Mouse (Mus musculus): Measurements from ENCODE around the gene Rpl27a. TPM values are rescaled to one million over a fixed set of nuclear protein-coding genes. Genes with fewer than 3 reads are reported as not detected.

The Rpl27a gene
- polyA plus RNA-seq, 1 experiment from 2014 or later: 208 TPM

DNA sequence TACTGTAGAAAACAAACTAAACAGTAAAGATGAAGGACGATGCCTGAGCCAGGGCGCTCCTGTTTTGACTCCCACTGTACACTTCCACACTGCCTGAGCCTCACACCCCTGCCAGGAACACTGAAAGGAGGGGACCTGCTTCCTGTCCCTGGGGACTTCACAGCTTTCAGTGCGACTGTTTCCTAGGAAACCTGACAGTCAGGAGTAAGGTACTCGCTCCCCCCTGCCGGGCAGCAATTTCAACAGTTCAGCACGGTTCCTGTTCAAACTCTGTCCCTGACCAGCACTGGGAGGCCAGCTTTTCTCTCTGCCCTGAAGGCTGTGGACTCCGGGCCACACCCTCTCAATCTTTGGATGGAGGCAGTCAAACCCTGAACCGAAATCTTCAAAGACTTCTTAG, 11.8 kb upstream of the Rpl27a start:
- Histone ChIP-seq H3K36me3 (ENCODE audit: control insufficient read depth, insufficient read depth, low read length) (no peaks in the 10 kb centered on the region), H3K4me1 (replicated peaks; ENCODE audit: control insufficient read depth, insufficient read depth, low read length) (peaks cover 11% of the 10 kb centered on the region), H3K27me3 (replicated peaks; ENCODE audit: control insufficient read depth, insufficient read depth, low read length) (no peaks in the 10 kb centered on the region), H3K27ac (ENCODE audit: low read depth, low read length) (no peak overlapping the region), H3K4me2 (no peak overlapping the region), H3K9me3 (ENCODE audit: control insufficient read depth, low read length) (no peaks in the 10 kb centered on the region), H3K9ac (ENCODE audit: low read depth, low read length) (no peak overlapping the region), H3K4me3 (ENCODE audit: low read depth, low read length) (no peak overlapping the region)
- ATAC-seq (replicated peaks; ENCODE audit: low FRiP score): no peak
- DNase-seq (ENCODE audit: low spot score): peak; percentile 30
- 16% methylated on average over 8 of the region's 8 CpGs for WGBS

DNA sequence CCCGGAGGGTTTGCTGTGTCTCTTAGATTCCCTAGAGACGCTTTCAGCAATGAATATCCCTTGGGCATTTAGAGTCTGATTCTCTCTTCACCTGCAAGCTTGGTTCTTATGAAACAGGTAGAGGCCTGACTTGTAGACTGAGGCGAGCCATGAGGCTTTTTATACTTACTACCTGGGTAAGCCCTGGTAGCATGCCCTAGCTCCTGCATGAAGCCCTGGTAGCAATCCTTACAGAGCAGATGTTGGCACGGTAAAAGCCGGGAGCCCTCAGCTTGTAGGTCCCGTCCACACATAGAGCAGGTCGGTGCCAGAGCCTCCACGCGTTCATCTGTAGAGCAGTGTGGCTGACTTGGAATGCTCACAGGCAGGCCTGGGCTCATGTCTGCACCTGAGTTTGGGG, 11.4 kb upstream of the Rpl27a start:
- Histone ChIP-seq H3K27ac (ENCODE audit: low read depth, low read length) (no peak overlapping the region), H3K9me3 (ENCODE audit: control insufficient read depth, low read length) (no peaks in the 10 kb centered on the region), H3K4me3 (ENCODE audit: low read depth, low read length) (no peak overlapping the region), H3K36me3 (ENCODE audit: control insufficient read depth, insufficient read depth, low read length) (no peaks in the 10 kb centered on the region), H3K4me1 (replicated peaks; ENCODE audit: control insufficient read depth, insufficient read depth, low read length) (peaks cover 14% of the 10 kb centered on the region), H3K9ac (ENCODE audit: low read depth, low read length) (no peak overlapping the region), H3K4me2 (no peak overlapping the region), H3K27me3 (replicated peaks; ENCODE audit: control insufficient read depth, insufficient read depth, low read length) (no peaks in the 10 kb centered on the region)
- ATAC-seq (replicated peaks; ENCODE audit: low FRiP score): no peak
- WGBS: 58% methylated on average over 9 of the region's 9 CpGs
- DNase-seq (ENCODE audit: low spot score): no peak

DNA sequence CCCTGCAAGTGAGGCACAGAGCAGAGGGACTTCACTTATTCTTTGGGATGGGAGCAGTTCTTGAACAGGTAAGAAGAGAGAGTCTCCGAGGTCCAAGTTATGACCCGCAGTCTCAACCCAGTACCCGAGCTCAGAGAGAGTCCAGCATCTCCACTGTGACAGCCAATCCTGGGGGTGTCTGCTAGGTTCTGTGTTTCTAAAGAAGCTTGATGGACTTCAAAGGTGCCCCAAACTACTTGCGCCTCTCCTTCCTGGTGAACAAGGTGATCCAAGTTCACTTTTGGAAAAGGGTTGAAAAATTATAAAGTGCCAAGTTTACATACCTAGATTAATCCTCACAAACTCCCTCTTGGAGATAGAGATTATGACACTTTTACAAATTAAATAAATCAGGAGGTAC, 10.9 kb upstream of the Rpl27a start, which contains the start of gene Trim66:
Trim66 (minus strand) TSS at position 101 of the 400 bp plus-strand sequence.
- ATAC-seq (replicated peaks; ENCODE audit: low FRiP score) (no peak), DNase-seq (ENCODE audit: low spot score) (no peak)
- WGBS: 86% methylated on average over 4 of the region's 4 CpGs
- H3K27ac ChIP-seq (ENCODE audit: low read depth, low read length): no peak within 1 kb of the TSS
- H3K4me3 ChIP-seq (ENCODE audit: low read depth, low read length): no peak within 1 kb of the TSS
- no peaks in the 10 kb centered on the region for H3K27me3 ChIP-seq (replicated peaks; ENCODE audit: control insufficient read depth, insufficient read depth, low read length)
- H3K4me1 ChIP-seq (replicated peaks; ENCODE audit: control insufficient read depth, insufficient read depth, low read length): peaks cover 15% of the 10 kb centered on the region
- H3K9ac ChIP-seq (ENCODE audit: low read depth, low read length): no peak within 1 kb of the TSS
- no peaks in the 10 kb centered on the region for H3K9me3 ChIP-seq (ENCODE audit: control insufficient read depth, low read length)
- H3K36me3 ChIP-seq (ENCODE audit: control insufficient read depth, insufficient read depth, low read length): no peaks in the 10 kb centered on the region
- H3K4me2 ChIP-seq: no peak within 1 kb of the TSS

DNA sequence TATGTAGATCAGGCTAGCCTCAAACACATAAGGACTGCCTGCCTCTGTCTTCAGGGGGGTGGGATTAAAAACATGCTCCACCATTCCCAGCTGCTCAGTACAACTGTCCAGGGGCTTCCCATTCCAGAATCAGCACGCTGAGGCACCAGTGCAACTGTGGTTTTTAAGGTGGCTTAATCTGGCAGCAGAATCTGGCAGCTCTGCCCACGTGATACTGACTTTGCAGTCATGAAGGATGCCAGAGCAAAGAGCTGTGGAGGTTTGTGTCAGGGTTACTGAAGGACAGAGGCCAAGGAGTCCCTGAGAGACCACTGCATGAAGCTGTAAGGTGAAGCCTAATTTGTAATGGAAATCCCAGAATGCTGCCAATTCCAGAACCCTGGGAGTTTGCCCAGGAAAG, 8.1 kb upstream of the Rpl27a start:
- H3K4me2 ChIP-seq: no peak overlapping the region
- no peaks in the 10 kb centered on the region for H3K9me3 ChIP-seq (ENCODE audit: control insufficient read depth, low read length)
- DNase-seq (ENCODE audit: low spot score) (no peak), ATAC-seq (replicated peaks; ENCODE audit: low FRiP score) (0 out of 2 replicates have a peak, but pooled peaks have one; percentile 37)
- H3K4me3 ChIP-seq (ENCODE audit: low read depth, low read length): no peak overlapping the region
- peaks cover 15% of the 10 kb centered on the region for H3K4me1 ChIP-seq (replicated peaks; ENCODE audit: control insufficient read depth, insufficient read depth, low read length)
- H3K9ac ChIP-seq (ENCODE audit: low read depth, low read length): no peak overlapping the region
- H3K27ac ChIP-seq (ENCODE audit: low read depth, low read length): no peak overlapping the region
- H3K27me3 ChIP-seq (replicated peaks; ENCODE audit: control insufficient read depth, insufficient read depth, low read length): no peaks in the 10 kb centered on the region
- H3K36me3 ChIP-seq (ENCODE audit: control insufficient read depth, insufficient read depth, low read length): no peaks in the 10 kb centered on the region
- WGBS: 29% methylated on average over 2 of the region's 2 CpGs

DNA sequence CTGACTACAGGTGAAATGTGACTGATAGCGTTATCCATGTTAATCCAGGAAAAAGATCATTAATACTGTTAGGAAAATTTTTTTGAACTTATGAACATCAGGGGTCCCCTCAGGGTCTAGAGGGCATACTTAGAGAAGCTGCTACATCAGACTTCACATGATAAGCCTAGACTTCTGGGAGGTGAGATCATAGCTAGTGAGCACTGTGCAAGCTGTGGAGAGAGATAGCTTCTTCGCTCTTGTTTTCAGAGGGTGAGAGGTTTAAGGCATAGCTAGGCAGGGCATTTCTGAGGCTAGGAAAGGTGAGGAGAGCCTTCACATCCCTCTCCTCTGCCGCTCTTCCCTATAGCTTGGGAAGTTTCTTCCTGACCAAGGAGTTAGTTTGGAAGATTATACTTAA, 7.1 kb upstream of the Rpl27a start:
- Histone ChIP-seq H3K4me1 (replicated peaks; ENCODE audit: control insufficient read depth, insufficient read depth, low read length) (peaks cover 15% of the 10 kb centered on the region), H3K4me3 (ENCODE audit: low read depth, low read length) (no peak overlapping the region), H3K4me2 (no peak overlapping the region), H3K9ac (ENCODE audit: low read depth, low read length) (no peak overlapping the region), H3K9me3 (ENCODE audit: control insufficient read depth, low read length) (no peaks in the 10 kb centered on the region), H3K36me3 (ENCODE audit: control insufficient read depth, insufficient read depth, low read length) (no peaks in the 10 kb centered on the region), H3K27ac (ENCODE audit: low read depth, low read length) (no peak overlapping the region), H3K27me3 (replicated peaks; ENCODE audit: control insufficient read depth, insufficient read depth, low read length) (no peaks in the 10 kb centered on the region)
- ATAC-seq (replicated peaks; ENCODE audit: low FRiP score): peak; percentile 91
- 76% methylated on average over 3 of the region's 3 CpGs for WGBS
- no peak for DNase-seq (ENCODE audit: low spot score)

DNA sequence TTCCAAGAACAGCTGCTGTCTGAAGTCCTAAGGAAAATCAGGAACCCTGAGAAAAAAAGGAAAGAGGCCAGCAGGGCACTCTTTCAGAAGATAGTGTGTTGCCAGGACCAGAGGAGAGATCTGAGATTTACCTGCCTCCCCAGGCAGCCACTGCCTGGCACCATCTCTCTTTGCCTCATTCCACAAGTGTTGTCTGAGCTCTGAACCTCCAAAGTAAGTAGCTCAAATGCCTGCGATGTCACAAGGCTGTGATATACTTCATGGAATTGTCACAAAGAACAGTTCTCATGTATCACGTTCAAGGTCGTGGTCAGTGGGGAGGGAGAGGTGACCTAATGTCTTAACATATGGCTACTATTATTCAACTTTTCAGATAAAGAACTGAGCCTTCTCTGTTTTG, 2.4 kb upstream of the Rpl27a start:
- peaks cover 12% of the 10 kb centered on the region for H3K36me3 ChIP-seq (ENCODE audit: control insufficient read depth, insufficient read depth, low read length)
- no peak for DNase-seq (ENCODE audit: low spot score)
- H3K27ac ChIP-seq (ENCODE audit: low read depth, low read length): no peak overlapping the region
- 70% methylated on average over 3 of the region's 3 CpGs for WGBS
- no peaks in the 10 kb centered on the region for H3K27me3 ChIP-seq (replicated peaks; ENCODE audit: control insufficient read depth, insufficient read depth, low read length)
- no peak overlapping the region for H3K9ac ChIP-seq (ENCODE audit: low read depth, low read length)
- H3K4me3 ChIP-seq (ENCODE audit: low read depth, low read length): no peak overlapping the region
- peaks cover 21% of the 10 kb centered on the region for H3K4me1 ChIP-seq (replicated peaks; ENCODE audit: control insufficient read depth, insufficient read depth, low read length)
- no peak overlapping the region for H3K4me2 ChIP-seq
- H3K9me3 ChIP-seq (ENCODE audit: control insufficient read depth, low read length): no peaks in the 10 kb centered on the region
- no peak for ATAC-seq (replicated peaks; ENCODE audit: low FRiP score)

DNA sequence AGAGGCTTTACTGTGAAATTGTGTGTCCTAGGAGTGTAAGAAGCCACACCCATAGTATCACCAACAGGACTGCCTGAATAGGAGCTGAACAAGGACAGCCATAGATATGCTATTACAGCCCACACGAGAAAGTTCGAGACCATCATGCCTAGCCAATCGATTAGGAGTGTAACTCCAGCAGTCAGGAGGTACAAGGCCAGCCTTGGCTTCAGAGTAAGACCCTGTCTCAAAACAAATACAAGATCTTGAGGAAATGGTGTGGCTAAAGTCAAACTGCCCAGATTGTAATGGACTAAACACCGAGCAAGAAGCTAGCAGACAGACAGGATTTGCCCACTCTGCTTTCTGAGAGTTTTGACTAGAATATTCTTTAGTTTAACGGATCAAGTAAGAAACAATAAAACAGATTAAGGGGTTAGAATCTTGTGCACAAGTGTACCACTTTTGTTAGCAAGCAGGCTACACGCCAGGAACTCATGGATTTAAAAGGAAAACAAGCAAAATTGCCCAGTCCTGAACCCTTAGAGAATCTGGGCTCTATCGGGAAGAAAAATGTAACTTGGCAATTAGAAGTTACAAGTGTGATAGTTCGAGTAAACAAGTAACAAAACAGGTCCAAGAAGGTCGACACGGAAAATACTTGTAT, 788 bp upstream of the Rpl27a start:
- Histone ChIP-seq H3K4me1 (replicated peaks; ENCODE audit: control insufficient read depth, insufficient read depth, low read length) (peaks cover 18% of the 10 kb centered on the region), H3K27me3 (replicated peaks; ENCODE audit: control insufficient read depth, insufficient read depth, low read length) (no peaks in the 10 kb centered on the region), H3K4me3 (ENCODE audit: low read depth, low read length) (peak overlapping the region; percentile 83), H3K4me2 (peak overlapping the region; percentile 75), H3K9me3 (ENCODE audit: control insufficient read depth, low read length) (no peaks in the 10 kb centered on the region), H3K27ac (ENCODE audit: low read depth, low read length) (peak overlapping the region; percentile 97), H3K36me3 (ENCODE audit: control insufficient read depth, insufficient read depth, low read length) (peaks cover 28% of the 10 kb centered on the region), H3K9ac (ENCODE audit: low read depth, low read length) (peak overlapping the region; percentile 97)
- DNase-seq (ENCODE audit: low spot score) (no peak), ATAC-seq (replicated peaks; ENCODE audit: low FRiP score) (peak; percentile 67)
- WGBS: 15% methylated on average over 10 of the region's 10 CpGs

DNA sequence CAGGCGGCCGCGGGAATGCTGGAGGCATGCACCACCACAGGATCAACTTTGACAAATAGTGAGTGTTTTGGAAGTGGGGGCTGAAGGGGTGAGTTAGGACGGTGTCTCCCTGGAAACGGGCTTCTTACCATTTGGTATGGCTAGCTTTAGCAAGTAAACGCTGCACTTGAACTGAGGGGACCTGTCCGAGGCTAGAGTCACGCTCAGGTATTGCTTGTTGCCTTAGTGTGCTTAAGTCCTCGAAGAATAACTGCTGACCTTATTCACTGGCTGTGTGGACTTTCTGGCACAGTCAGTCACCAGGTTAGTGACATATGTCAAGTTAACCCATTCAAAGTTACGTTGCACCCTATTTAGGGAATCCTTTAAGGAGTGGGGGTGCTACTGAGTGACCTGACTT, 989 bp downstream of the Rpl27a start:
- Histone ChIP-seq H3K4me1 (replicated peaks; ENCODE audit: control insufficient read depth, insufficient read depth, low read length) (peaks cover 18% of the 10 kb centered on the region), H3K4me2 (peak overlapping the region; percentile 70), H3K36me3 (ENCODE audit: control insufficient read depth, insufficient read depth, low read length) (peaks cover 38% of the 10 kb centered on the region), H3K4me3 (ENCODE audit: low read depth, low read length) (peak overlapping the region; percentile 83), H3K9ac (ENCODE audit: low read depth, low read length) (peak overlapping the region; percentile 97), H3K9me3 (ENCODE audit: control insufficient read depth, low read length) (no peaks in the 10 kb centered on the region), H3K27ac (ENCODE audit: low read depth, low read length) (peak overlapping the region; percentile 97), H3K27me3 (replicated peaks; ENCODE audit: control insufficient read depth, insufficient read depth, low read length) (no peaks in the 10 kb centered on the region)
- WGBS: 2% methylated on average over 10 of the region's 10 CpGs
- no peak for DNase-seq (ENCODE audit: low spot score)
- ATAC-seq (replicated peaks; ENCODE audit: low FRiP score): no peak

DNA sequence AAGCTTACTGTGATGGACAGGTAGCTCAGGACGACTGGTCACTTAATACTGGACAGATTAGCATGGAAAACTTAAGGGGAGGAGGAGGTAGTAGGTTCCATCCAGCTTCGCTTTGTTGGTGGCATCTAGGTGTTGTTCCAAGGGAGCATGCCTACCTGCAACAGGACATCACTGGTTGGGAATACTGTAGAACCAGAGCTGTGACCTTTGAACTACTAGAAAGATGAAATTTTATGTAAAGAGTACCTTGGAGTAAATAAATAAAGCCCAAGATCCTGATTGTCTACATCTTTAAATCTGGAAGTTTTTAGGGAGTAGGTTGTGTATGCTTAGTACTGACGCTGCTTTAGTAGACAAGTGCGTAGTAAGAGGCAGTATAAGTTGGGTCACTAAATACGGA, 3.1 kb downstream of the Rpl27a start:
- Histone ChIP-seq H3K4me1 (replicated peaks; ENCODE audit: control insufficient read depth, insufficient read depth, low read length) (peaks cover 18% of the 10 kb centered on the region), H3K4me2 (peak overlapping the region; percentile 70), H3K4me3 (ENCODE audit: low read depth, low read length) (peak overlapping the region; percentile 83), H3K27ac (ENCODE audit: low read depth, low read length) (peak overlapping the region; percentile 97; the same call in 1 of the 2 replicates), H3K27me3 (replicated peaks; ENCODE audit: control insufficient read depth, insufficient read depth, low read length) (no peaks in the 10 kb centered on the region), H3K36me3 (ENCODE audit: control insufficient read depth, insufficient read depth, low read length) (peaks cover 45% of the 10 kb centered on the region), H3K9ac (ENCODE audit: low read depth, low read length) (peak overlapping the region; percentile 97; the same call in 1 of the 2 replicates), H3K9me3 (ENCODE audit: control insufficient read depth, low read length) (no peaks in the 10 kb centered on the region)
- ATAC-seq (replicated peaks; ENCODE audit: low FRiP score): no peak
- no peak for DNase-seq (ENCODE audit: low spot score)
- WGBS: 70% methylated on average over 5 of the region's 5 CpGs

Data from liver, embryonic 11.5 days (tissue).